Mouse (Mus musculus): Measurements from ENCODE around the gene Il2rb. TPM values are rescaled to one million over a fixed set of nuclear protein-coding genes. Genes with fewer than 3 reads are reported as not detected.

Gene Il2rb
- polyA plus RNA-seq, 1 experiment from 2014 or later, result 1.1 TPM

DNA sequence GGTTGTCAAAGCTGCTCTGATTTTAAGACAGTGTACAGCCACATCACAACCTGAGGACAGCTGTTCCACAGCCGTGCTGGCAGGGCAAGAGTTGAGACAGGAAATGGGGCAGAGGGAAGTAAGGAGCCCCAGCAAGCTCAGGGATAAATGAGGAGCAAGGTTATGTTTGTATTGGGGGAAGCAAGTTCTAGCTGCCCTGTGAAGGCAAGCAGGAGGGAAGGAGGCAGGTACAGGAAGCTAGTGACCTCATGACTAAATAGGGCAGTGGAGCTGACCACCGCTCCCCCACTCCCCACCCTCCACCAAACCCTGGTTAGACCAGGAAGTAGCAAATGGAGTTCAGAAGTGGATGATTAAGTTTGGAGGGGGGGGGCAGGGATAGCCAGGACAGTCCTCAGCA is 14.1 kb downstream of the Il2rb start:
- Histone ChIP-seq H3K4me2 (ENCODE audit: low read depth, low read length) (no peak overlapping the region), H3K27ac (ENCODE audit: low read length) (no peak overlapping the region), H3K36me3 (ENCODE audit: control insufficient read depth, insufficient read depth) (no peaks in the 10 kb centered on the region), H3K4me1 (ENCODE audit: control insufficient read depth, low read depth, low read length) (no peaks in the 10 kb centered on the region), H3K4me3 (ENCODE audit: low read depth, low read length) (no peak overlapping the region), H3K9ac (ENCODE audit: low read depth, low read length) (no peak overlapping the region), H3K9me3 (replicated peaks; ENCODE audit: control insufficient read depth, low read length) (no peaks in the 10 kb centered on the region), H3K27me3 (ENCODE audit: control insufficient read depth, insufficient read depth, low read depth, low read length) (no peaks in the 10 kb centered on the region)
- ATAC-seq (ENCODE audit: low read depth), result no peak
- 23% methylated on average over 2 of the region's 2 CpGs for WGBS (ENCODE audit: insufficient replicate concordance)

- no peaks in the 10 kb centered on the region for H3K36me3 ChIP-seq (ENCODE audit: control insufficient read depth, insufficient read depth)
- no peak for ATAC-seq (ENCODE audit: low read depth)
- H3K4me3 ChIP-seq (ENCODE audit: low read depth, low read length), result no peak overlapping the region
- no peak overlapping the region for H3K27ac ChIP-seq (ENCODE audit: low read length)
- no peak overlapping the region for H3K9ac ChIP-seq (ENCODE audit: low read depth, low read length)
- H3K4me2 ChIP-seq (ENCODE audit: low read depth, low read length), result no peak overlapping the region
- 55% methylated on average over 7 of the region's 7 CpGs for WGBS (ENCODE audit: insufficient replicate concordance)
- no peaks in the 10 kb centered on the region for H3K9me3 ChIP-seq (replicated peaks; ENCODE audit: control insufficient read depth, low read length)
- no peaks in the 10 kb centered on the region for H3K27me3 ChIP-seq (ENCODE audit: control insufficient read depth, insufficient read depth, low read depth, low read length)
- no peaks in the 10 kb centered on the region for H3K4me1 ChIP-seq (ENCODE audit: control insufficient read depth, low read depth, low read length)
These were observed 15.0 kb downstream of the Il2rb start for GRCm38 (mm10) chr15:78480111-78480510.

DNA sequence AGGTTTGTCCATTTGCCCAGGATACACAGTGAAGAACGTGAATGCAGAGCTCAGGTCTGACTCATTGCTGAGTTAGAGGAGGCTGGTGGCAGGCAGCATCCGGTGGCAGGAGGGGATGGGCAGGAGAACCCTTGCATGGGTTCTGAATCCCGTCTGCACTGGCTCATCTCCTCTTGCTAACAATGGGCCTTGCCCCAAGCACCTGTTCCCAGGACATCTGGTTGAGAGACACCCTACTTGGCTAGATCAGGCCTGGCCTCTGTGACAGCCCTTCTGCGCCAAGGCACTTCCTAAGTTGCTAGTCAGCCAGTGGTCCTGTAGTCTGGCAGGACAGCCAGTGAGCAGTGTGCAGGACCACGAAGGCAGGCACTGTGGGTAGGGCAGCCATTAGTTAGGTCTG is 15.6 kb downstream of the Il2rb start:
- no peaks in the 10 kb centered on the region for H3K27me3 ChIP-seq (ENCODE audit: control insufficient read depth, insufficient read depth, low read depth, low read length)
- H3K27ac ChIP-seq (ENCODE audit: low read length), result no peak overlapping the region
- no peaks in the 10 kb centered on the region for H3K9me3 ChIP-seq (replicated peaks; ENCODE audit: control insufficient read depth, low read length)
- 58% methylated on average over 5 of the region's 5 CpGs for WGBS (ENCODE audit: insufficient replicate concordance)
- H3K4me2 ChIP-seq (ENCODE audit: low read depth, low read length), result no peak overlapping the region
- no peak overlapping the region for H3K9ac ChIP-seq (ENCODE audit: low read depth, low read length)
- no peaks in the 10 kb centered on the region for H3K36me3 ChIP-seq (ENCODE audit: control insufficient read depth, insufficient read depth)
- H3K4me3 ChIP-seq (ENCODE audit: low read depth, low read length), result no peak overlapping the region
- no peaks in the 10 kb centered on the region for H3K4me1 ChIP-seq (ENCODE audit: control insufficient read depth, low read depth, low read length)
- no peak for ATAC-seq (ENCODE audit: low read depth)

DNA sequence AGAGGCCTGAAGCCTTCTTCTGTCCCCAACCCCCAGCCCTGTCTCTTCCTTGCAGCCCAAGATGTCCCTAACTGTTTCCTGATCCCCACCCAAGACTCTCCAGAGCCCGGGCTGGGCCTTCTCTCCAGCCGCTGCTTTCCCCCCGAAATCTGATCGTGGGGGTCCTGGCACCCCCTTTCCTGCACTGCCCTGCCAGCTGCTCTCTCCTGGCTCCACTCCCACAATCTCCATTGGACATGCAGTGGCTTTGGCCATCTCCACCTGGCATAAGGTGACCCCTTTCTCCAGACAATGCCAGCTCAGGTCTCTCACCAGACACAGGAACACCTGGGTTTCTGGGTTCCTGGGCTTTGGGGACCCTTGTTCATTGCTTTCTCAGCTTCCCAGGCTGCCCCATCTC is 17.0 kb downstream of the Il2rb start:
- H3K9ac ChIP-seq (ENCODE audit: low read depth, low read length), result no peak overlapping the region
- H3K36me3 ChIP-seq (ENCODE audit: control insufficient read depth, insufficient read depth), result no peaks in the 10 kb centered on the region
- no peaks in the 10 kb centered on the region for H3K9me3 ChIP-seq (replicated peaks; ENCODE audit: control insufficient read depth, low read length)
- H3K27ac ChIP-seq (ENCODE audit: low read length), result no peak overlapping the region
- no peaks in the 10 kb centered on the region for H3K27me3 ChIP-seq (ENCODE audit: control insufficient read depth, insufficient read depth, low read depth, low read length)
- H3K4me1 ChIP-seq (ENCODE audit: control insufficient read depth, low read depth, low read length), result no peaks in the 10 kb centered on the region
- WGBS (ENCODE audit: insufficient replicate concordance), result 53% methylated on average over 4 of the region's 4 CpGs
- ATAC-seq (ENCODE audit: low read depth), result no peak
- H3K4me2 ChIP-seq (ENCODE audit: low read depth, low read length), result no peak overlapping the region
- H3K4me3 ChIP-seq (ENCODE audit: low read depth, low read length), result no peak overlapping the region

DNA sequence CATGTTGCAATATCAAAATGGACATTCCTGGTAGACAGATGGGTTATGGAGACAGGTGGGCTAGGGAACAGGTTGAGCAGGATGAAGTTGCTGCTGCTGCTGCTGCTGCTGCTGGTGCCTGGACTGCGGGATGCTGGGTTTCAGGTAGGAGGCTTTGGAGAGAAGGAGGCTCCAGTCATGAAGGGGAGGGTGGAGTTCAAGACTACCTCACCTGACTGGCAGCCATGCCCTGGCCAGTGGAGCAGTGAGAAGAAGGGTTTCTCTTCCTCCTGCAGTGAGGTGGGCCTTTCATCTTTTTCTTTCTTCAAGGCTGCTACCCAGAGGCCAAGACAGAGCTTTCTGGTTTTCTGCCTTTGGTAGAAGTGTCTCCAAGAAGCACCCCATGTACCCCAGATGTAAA is 18.2 kb downstream of the Il2rb start:
- Histone ChIP-seq H3K27me3 (ENCODE audit: control insufficient read depth, insufficient read depth, low read depth, low read length) (no peaks in the 10 kb centered on the region), H3K9ac (ENCODE audit: low read depth, low read length) (no peak overlapping the region), H3K4me3 (ENCODE audit: low read depth, low read length) (no peak overlapping the region), H3K27ac (ENCODE audit: low read length) (no peak overlapping the region), H3K9me3 (replicated peaks; ENCODE audit: control insufficient read depth, low read length) (no peaks in the 10 kb centered on the region), H3K4me1 (ENCODE audit: control insufficient read depth, low read depth, low read length) (peaks cover 1% of the 10 kb centered on the region; the same call in 1 of the 2 replicates), H3K36me3 (ENCODE audit: control insufficient read depth, insufficient read depth) (no peaks in the 10 kb centered on the region), H3K4me2 (ENCODE audit: low read depth, low read length) (no peak overlapping the region)
- no peak for ATAC-seq (ENCODE audit: low read depth)
- WGBS (ENCODE audit: insufficient replicate concordance), result 63% methylated on average over 1 of the region's 1 CpGs

DNA sequence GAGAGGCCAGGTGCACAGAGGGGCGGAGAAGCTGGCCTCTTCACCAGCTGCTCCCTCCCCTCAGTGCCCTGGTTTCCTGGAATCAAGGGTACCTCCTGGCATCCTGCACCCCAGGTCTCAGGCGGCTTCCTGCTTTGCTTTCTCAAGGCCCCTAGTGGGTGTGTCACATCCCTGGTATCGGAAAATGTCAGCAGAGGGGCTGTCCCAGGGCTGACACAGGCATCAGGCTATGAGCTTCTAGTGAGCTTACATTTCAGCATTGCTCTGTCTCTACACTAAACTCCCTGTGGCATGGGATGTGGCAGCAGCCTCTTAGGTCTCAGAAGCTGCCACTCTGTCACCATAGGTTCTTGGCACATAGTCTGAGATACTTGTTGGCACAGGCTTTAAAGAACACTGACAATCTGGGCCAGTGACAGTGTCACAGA is 19.5 kb downstream of the Il2rb start:
- H3K4me2 ChIP-seq (ENCODE audit: low read depth, low read length), result no peak overlapping the region
- no peaks in the 10 kb centered on the region for H3K27me3 ChIP-seq (ENCODE audit: control insufficient read depth, insufficient read depth, low read depth, low read length)
- WGBS (ENCODE audit: insufficient replicate concordance), result 48% methylated on average over 3 of the region's 3 CpGs
- peaks cover 3% of the 10 kb centered on the region; the same call in 1 of the 2 replicates for H3K4me1 ChIP-seq (ENCODE audit: control insufficient read depth, low read depth, low read length)
- no peak for ATAC-seq (ENCODE audit: low read depth)
- no peak overlapping the region for H3K9ac ChIP-seq (ENCODE audit: low read depth, low read length)
- no peak overlapping the region for H3K27ac ChIP-seq (ENCODE audit: low read length)
- no peaks in the 10 kb centered on the region for H3K36me3 ChIP-seq (ENCODE audit: control insufficient read depth, insufficient read depth)
- H3K9me3 ChIP-seq (replicated peaks; ENCODE audit: control insufficient read depth, low read length), result no peaks in the 10 kb centered on the region
- H3K4me3 ChIP-seq (ENCODE audit: low read depth, low read length), result no peak overlapping the region

DNA sequence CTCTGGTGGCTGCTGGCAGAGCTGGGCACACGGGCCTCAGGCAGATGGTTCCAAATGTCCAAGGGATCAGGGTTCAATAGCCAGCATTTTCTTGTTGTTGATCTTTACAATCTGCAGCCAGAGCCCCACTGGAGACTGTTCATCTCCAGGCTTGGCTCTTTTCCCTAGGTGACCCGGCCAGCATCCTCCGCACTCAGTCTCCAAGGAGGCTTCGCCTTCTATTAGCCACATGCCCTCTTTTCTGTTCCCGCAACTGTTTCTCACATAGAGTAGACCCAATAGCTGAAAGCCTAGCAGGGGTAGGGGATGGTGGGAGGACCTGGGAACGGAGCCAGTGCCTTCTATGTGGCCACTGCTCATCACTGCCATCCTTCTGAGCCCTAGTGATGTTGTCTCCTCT is 21.6 kb downstream of the Il2rb start:
- Histone ChIP-seq H3K4me2 (ENCODE audit: low read depth, low read length) (no peak overlapping the region), H3K36me3 (ENCODE audit: control insufficient read depth, insufficient read depth) (no peaks in the 10 kb centered on the region), H3K9me3 (replicated peaks; ENCODE audit: control insufficient read depth, low read length) (no peaks in the 10 kb centered on the region), H3K27me3 (ENCODE audit: control insufficient read depth, insufficient read depth, low read depth, low read length) (no peaks in the 10 kb centered on the region), H3K4me1 (ENCODE audit: control insufficient read depth, low read depth, low read length) (peaks cover 3% of the 10 kb centered on the region), H3K4me3 (ENCODE audit: low read depth, low read length) (no peak overlapping the region), H3K9ac (ENCODE audit: low read depth, low read length) (no peak overlapping the region), H3K27ac (ENCODE audit: low read length) (no peak overlapping the region)
- no peak for ATAC-seq (ENCODE audit: low read depth)
- WGBS (ENCODE audit: insufficient replicate concordance), result 66% methylated on average over 6 of the region's 6 CpGs

DNA sequence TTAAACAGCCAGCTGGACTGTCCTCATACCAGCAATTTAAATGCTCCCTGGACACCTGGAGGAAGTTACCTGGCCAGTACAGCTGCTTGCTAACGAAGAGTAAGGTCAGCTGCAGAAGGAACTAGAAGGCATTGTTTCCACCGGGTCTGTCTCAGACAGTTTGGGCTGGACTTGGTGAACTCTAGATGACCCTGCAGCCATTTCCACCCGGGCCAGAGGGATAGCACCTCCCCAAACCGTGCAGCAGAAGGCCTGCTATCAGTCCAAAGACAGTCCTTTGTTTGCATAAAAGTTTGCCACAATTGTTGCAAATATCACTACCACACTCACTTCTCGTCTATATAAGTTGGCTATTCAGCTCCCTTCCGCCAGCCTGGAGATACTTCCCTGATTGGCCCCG is 23.2 kb downstream of the Il2rb start:
- no peak for ATAC-seq (ENCODE audit: low read depth)
- no peaks in the 10 kb centered on the region for H3K9me3 ChIP-seq (replicated peaks; ENCODE audit: control insufficient read depth, low read length)
- no peak overlapping the region for H3K27ac ChIP-seq (ENCODE audit: low read length)
- H3K4me1 ChIP-seq (ENCODE audit: control insufficient read depth, low read depth, low read length), result peaks cover 3% of the 10 kb centered on the region
- H3K27me3 ChIP-seq (ENCODE audit: control insufficient read depth, insufficient read depth, low read depth, low read length), result no peaks in the 10 kb centered on the region
- WGBS (ENCODE audit: insufficient replicate concordance), result 24% methylated on average over 7 of the region's 7 CpGs
- no peak overlapping the region for H3K4me2 ChIP-seq (ENCODE audit: low read depth, low read length)
- no peak overlapping the region for H3K4me3 ChIP-seq (ENCODE audit: low read depth, low read length)
- no peak overlapping the region for H3K9ac ChIP-seq (ENCODE audit: low read depth, low read length)
- H3K36me3 ChIP-seq (ENCODE audit: control insufficient read depth, insufficient read depth), result no peaks in the 10 kb centered on the region

DNA sequence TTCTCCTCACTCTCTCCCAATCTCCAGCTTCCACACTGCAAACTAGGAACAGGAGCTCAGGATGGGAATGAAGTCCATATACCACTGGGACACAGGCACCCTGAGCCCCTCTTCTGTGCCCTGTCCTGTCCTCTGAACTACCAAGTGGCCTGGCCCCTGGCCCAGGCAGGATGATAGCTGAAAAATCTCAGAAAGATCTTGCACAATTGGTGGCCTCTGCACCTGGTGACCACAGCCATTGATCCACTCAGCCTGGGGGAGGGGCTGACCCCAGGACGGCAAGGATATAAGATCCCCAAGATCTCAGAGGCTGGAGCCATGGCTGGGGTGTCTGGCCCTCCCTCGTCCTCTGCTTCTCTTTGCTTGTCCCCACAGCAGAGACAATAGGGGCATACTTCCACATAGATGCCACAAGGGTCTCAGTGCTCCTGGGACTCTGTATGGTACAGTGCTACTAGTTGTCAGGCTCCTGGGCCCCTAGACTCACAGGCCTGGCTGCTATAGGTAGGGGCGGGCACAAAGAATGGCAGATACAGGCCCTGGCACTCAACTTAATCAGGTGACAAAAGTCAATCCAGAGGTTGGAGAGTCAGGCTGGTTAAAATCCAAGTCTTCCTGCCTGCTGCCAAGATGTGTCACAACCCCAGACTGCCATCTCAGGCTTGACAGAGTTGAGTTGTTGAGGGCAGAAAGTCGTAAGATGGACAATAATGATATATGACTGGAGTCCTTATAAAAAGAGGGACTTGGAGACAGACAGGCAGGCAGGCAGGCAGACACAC is 24.4 kb downstream of the Il2rb start:
- ATAC-seq (ENCODE audit: low read depth), result peak; percentile 77
- Histone ChIP-seq H3K4me3 (ENCODE audit: low read depth, low read length) (no peak overlapping the region), H3K9ac (ENCODE audit: low read depth, low read length) (no peak overlapping the region), H3K9me3 (replicated peaks; ENCODE audit: control insufficient read depth, low read length) (no peaks in the 10 kb centered on the region), H3K27ac (ENCODE audit: low read length) (peak overlapping the region; percentile 49), H3K27me3 (ENCODE audit: control insufficient read depth, insufficient read depth, low read depth, low read length) (no peaks in the 10 kb centered on the region), H3K4me2 (ENCODE audit: low read depth, low read length) (no peak overlapping the region), H3K36me3 (ENCODE audit: control insufficient read depth, insufficient read depth) (no peaks in the 10 kb centered on the region), H3K4me1 (ENCODE audit: control insufficient read depth, low read depth, low read length) (peaks cover 3% of the 10 kb centered on the region)
- WGBS (ENCODE audit: insufficient replicate concordance), result 48% methylated on average over 4 of the region's 4 CpGs

All from liver, embryonic 16.5 days (tissue).